Mouse (Mus musculus) megakaryocyte, embryonic 14.5 days (primary cell): ENCODE data around the gene Sult2b1.

Source experiments
- FLI1 ChIP-seq: IDR thresholded peaks from 2 replicates; pipeline ENCODE4 v1.6.1; 2012; ENCODE audit warnings: low read length, inconsistent platforms, mixed read lengths
- GATA1 ChIP-seq: IDR thresholded peaks from 3 replicates; pipeline ENCODE4 v1.6.1; 2012; ENCODE audit warnings: mixed read lengths, low read length, inconsistent platforms, borderline replicate concordance

DNA sequence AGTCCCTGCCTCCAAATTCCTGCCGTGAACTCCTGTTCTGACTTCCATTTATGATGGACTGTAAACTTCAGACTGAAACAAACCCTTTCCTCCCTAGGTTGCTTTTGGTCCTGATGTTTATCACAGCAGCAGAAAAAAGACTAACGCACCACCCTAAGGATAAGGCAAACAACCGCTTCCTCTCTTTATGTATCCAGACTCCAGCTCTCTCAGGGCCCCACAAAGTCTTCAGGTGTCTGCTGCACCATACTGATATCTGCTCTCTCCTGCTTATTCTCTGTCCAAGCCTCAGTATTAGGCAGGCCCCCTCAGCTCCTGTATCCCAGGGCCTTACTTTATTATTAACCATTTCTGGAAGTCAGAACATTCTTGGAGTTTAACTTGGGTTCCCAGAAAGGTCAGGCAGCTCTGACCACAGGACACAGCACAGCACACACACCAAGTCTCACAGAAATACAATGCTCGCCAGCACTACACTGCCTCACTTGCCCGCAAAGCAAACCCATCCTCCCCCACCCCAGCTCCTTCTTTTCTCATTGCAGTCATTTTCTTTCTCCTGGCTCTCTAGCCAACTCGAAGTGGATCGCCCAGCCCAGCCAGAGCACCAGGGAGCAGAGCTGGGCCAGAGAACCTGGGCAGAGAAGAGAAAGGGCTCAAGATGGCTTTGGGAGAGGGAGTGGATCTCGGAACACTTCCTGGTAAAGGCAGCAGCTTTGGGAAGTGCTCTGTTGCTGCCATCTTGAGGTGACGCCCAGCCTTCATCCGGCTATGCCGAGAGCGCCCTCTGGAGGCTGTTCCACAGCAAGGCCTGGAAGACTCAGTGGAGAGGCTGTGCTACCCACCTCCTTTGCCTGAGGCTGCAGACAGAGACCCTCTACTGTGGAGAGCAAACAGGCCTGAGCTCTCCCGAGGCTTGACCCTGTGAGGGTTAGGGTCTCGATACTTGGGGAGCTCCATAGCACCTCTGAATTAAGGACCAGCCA lies 102.0 kb downstream of the Sult2b1 start:
- TF ChIP-seq GATA1 (no peak), FLI1 (no peak)
